Mouse (Mus musculus) cerebellum, postnatal 25 days (tissue): ENCODE data around the gene Iqcd.
A peak's percentile ranks its signal among the peaks of the same experiment; 100 is the strongest.

Experiments
- DNase-seq, 2 experiments: peaks; one replicate each; pipeline ENCODE4 v3.0.0; 2021; ENCODE audit warnings: mixed read lengths in 2 of 2

The Iqcd gene

DNA sequence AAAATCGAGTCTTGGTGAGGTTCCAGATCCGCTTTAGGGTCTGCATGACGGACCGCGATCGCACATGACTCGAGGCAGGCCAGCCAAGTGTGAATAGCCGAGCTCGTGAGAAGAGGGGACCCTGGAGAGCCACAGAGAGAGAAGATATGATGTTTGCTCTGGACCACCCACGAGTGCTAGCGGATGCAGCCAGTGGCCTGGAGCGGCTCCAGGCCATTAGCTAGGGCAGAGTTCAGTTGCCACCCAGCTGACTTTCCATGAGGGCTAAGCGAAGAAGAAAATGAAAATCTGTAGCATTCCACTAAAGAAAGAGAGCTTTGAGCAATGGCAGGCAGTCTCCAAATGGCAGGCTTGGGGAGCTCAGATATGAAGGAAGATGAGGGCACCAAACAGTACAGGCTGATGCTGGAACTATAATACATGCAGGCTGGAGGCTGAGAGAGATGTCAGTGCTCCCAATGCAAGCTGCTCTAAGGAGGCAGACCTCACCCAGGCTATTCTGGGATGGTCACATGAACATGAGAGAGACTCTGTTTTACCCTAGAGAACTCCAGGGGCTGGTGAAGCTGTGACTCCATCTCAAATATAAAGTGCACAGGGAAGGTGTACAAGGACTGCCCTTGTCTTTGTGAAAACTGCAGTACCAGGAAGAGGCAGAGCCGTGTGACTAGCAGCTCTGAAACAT is 17.6 kb upstream of the Iqcd start:
- DNase-seq: peak in 1 of 2 experiments; percentile 37

DNA sequence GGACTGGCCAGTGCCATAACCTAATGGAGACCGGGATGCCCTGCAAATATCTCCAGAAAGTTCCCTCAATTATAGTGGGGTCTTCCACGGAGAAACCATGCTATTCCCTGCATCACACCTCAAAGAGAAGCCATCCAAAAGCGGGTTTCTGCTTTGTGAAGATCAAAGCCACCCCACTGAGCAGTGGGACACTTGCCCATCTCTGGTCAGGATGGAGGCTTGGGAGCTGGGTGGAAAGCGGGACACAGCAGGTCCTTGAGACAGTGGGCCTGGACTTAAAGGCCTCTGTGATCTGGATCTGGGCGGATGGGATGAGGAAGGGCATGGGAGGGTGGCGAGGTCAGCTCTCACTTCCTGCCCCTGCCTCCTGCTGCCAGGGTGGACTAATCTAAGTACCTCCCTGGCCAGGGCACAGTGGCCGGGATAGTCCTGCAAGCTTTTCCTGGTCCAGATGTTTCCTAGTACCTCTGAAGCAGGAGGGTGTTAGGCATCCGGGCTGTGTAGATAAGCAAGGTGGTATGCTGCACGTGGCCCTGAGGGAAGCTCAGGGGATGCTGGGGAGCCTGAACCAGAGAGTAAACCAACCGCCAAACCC is 14.2 kb upstream of the Iqcd start:
- DNase-seq: peak; percentile 60 to 76

DNA sequence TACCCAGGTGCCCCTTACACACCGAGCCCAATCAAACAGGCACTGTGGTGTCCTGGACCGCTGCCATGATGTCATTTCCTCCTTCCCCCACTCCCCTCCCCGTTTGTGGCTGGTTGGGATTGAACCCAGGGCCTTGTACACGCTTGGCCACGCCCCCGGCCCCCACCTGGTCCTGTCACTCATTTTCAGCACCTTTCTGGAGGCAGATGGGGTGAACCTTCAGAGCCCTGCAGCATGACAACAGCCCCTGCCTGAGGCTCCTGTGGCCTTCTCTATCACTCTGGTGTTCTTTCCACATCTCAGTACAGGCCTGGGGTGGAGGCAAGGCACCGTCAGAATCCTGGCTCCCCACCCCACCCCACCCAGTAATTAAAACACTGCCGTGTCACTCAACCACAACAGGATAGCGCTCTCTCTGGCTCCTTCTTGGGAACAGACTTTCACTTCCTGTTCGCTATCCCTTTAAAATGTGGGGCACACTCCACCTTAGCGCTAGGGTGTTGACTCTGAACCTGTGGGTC is 12.0 kb upstream of the Iqcd start:
- DNase-seq: peak; percentile 38 to 55

DNA sequence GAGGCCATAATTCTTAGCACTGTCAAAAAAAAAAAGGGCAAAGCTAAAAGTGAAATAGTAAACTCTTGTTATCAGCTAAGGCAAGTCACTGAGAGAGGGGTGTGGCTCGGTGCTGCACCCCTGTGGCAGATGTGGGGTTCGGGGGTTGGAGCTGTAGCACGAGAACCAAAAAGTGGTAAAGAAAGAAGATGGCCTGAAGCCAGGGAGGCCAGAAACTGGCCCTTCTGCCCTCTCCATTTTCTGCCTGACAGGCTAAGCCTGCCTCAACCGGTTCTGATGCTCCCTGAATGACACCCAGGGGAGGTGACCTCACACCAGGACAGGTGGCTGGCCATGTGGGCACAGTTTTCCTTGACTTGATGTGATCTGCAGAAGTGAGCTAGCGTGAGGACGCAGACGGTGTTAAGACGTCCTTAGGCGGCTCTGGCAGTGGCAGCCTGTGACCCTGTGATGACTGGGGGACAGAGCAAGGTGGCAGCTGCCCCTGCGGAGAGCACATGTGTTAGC is 10.8 kb upstream of the Iqcd start:
- peak in 1 of 2 experiments; percentile 42 for DNase-seq

DNA sequence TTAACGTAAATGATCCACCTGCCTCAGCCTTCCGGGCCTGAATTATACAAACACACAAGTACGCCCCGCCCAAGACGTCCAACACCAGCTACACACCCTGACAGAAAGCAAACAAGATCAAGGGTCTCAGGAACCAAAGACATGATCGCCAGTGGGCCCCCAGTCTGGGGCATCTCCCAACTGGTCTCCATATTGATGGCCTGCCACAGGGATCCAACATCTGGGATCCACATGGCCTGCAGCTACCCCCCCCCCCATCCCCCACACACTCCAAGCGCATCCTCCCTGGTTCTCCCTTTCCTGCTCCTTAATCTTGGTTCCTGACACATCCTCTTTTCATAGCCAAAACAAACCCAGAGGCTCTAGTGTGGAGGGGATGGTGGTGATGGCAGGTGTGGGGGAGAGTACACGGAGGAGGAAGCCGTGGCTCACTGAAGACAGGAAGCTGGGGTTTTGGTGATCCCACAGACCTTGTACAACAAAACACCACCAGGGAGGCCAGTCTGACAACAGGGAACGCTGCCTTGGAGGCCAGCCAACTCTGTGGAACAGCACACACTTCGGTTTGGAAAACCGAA is 10.2 kb upstream of the Iqcd start:
- peak; percentile 56 to 70 for DNase-seq

DNA sequence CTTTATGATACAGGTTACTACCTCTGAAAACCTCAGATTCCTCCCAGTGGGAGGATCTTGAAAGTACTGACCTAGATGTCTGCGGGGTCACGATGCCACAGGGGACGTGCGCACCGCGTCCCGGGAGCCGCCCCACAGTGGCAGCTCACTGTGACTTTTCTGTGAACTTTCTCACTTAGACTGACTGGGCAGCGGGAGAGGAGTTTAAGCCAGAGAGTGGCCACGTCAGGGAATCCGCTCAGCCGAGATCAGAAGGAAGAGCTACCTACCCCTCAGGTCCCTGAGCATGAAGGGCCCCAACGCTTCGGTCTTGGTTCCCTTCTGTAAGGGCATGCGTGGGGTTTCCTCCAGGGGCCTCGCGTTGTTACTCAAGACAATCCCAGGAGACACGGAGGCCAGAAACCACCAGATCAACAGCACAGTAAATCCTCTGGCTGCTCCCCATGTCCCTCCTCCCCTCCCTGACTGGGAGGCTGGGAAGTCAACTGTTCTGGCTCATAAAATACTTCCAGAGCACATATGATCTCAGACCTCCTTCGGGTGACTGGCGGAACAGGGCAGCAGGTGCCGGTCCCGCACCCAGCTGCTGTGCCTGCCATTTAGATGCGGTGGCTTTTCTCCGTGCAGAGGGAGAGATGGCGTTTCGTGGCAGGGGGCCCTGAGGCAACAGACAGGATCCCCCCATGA is 9.5 kb upstream of the Iqcd start:
- peak; percentile 67 to 69 for DNase-seq

DNA sequence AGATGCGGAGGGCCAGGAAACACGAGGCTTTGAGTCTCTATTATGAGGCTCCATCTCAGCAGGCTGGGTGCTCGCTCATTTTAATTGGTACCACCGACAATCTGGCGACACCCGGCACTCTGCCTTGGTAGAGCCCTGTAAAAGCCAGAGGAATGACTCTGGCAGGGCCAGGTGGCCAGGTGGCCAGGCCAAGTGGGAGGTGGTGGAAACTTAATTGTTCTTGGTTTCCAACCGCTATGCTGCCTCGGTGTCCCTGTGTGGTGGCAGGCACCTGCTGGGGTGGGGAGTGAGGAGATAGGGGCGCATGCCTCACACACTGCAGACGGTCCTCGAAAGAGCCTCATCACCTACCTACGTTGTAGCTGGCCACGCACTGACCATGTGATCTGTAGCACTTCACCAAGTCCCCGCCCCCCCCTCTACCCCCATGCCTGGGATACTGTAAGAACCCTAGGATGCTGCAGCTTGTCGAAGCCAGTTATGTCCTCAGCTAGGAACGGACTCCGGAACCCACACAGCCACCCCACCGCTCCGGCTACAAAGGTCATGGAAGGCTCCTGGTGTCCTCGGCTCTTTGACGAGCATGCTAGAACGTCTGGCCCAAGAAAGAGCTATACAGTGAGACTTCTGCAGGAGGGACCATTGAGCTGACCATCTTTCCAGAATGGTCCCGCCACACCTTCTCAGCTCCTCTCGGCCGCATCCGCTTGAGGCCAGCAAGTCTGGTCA is 8.8 kb upstream of the Iqcd start:
- peak in 1 of 2 experiments; percentile 72 for DNase-seq

DNA sequence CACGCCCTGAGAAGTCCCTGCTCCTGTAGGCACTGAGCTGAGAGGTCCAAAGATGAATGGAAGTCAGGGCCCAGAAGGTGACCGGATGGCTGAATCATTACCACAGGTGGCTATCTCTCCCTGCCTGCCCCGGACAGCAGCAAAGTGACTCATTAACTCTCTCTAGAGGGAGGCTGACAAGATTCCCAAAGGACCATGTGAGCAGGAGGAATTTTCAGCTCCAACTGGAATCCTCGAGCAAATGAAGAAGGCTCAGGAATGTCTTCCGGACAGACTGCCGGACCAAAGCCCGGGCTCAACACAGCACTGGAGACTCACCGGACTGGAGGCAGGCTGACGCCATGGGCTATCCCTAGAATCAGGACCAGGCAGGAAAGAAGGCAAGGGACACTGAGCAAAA is 6.8 kb upstream of the Iqcd start:
- no peak for DNase-seq

DNA sequence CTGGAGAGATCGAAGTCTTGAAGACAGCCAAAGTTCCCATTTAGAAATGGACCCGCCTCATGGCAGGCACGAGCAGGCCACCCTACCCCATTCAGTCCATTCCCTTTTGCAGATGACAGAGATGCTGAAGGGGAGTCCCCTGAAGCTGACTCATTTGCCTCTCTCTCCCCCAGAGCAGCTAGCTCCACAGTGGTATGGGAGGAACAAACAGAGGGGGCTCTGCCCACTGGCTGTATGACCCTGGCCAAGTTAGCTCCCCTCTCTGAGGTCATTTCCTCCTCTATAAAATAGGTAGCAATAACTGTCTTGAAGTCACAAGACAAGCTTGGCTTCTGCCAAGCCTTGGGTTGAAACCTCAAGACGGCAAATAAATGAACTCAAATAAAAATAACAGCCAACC is 5.3 kb upstream of the Iqcd start:
- no peak for DNase-seq

DNA sequence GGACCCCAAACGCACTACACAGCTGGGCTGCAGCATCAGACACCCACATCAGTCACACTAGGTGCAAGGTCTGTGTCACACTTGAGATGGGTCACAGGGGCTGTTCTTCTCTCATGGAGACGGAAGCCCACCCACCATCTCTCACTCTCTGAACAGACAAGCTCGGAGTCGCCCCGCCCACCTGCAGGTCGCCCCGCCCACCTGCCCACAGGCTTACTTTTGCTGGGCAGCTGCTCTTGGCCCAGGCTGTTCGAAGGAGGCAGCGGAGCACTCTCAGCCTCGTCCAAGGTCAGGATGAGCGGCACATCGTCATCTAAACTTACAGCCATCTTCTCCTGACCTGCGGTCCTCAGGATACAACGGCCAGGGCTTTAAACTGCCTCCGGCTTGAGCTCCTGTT is 3.8 kb upstream of the Iqcd start:
- DNase-seq: no peak

DNA sequence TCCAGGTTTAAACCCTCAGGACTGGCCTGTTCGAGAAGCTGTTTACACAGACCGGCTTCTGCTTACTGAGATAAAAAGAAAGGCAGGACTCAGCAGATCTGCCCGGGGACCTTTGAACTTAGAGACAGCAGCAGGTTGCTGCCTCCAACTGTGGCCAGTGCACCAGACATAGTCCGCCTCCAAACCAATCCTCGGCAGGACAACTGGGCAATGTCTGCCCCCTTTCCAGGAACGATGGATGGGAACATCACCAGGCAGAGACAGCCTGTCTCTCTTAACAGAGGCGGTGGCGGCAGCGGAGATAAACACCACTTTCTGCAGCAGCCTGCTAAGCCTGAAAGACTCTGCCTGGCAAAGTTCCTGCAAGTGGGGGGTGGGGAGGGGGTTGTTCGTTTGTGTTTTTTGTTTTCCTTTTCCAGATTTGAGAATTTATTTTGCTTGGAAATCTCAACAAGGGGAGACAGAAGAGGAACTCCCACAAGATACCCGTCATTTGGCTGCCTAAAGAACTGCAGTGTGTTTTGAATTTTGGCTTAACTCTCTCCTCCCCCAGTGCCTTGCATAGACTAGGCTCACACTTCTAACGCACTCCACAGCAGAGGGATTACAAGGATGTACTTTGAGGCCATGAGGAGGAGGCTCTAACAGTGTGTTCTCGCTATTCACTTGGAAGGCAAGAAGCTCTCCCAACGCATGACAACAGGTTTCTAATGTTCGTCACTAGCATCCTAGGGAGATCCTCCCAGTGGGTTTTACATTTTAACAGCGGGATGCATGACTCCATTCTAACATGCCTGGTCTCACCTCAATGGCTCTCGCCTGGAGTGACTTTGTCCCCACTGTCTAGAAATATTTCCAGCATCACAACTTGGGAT is 1.8 kb upstream of the Iqcd start:
- DNase-seq: peak in 1 of 2 experiments; percentile 53

DNA sequence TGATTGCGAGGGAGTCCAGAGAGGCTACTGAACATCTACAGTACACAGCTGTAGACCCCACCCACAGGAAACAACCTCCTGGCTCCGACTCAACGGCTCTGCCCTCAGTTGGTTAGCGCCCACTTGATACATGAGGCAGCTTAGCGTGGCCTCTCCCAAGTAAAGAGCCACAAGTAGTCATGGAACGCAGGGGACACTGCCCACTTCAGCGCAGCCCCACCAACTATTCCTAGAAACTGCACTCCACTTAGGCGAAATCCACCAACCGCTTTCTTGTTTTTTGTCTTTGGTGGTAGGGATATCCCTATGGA is 1.2 kb upstream of the Iqcd start:
- no peak for DNase-seq

DNA sequence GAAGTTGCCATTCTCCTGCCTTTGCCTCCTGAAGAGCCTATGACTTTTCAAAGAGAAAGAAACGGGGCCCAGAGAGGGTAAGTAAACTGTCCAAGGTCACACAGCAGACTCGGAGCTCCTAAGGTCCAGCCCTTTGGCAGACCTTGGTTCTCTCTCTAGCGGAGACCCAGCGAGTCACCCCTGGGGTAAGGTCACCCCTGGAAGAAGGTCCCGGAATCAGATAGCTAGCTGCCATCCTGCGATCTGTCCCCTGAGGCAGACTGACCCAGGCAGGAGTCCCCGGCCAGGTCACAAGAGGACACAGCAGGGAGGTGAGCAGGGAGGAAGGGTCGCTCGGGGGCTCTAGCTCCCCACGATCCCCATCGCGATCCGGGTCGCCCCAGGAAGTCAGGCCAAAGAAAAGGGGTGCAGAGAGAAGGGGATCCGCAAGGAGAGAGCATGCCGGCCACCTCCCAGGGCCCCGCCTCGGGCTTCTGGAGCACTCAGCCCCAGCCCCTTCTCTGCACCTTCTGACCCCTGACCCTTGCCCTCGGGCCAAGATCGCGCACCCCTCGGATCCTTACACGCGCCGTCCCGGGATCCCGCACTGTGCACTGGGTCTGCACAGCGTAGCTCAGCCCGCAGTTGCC is 762 bp upstream of the Iqcd start:
- no peak for DNase-seq

DNA sequence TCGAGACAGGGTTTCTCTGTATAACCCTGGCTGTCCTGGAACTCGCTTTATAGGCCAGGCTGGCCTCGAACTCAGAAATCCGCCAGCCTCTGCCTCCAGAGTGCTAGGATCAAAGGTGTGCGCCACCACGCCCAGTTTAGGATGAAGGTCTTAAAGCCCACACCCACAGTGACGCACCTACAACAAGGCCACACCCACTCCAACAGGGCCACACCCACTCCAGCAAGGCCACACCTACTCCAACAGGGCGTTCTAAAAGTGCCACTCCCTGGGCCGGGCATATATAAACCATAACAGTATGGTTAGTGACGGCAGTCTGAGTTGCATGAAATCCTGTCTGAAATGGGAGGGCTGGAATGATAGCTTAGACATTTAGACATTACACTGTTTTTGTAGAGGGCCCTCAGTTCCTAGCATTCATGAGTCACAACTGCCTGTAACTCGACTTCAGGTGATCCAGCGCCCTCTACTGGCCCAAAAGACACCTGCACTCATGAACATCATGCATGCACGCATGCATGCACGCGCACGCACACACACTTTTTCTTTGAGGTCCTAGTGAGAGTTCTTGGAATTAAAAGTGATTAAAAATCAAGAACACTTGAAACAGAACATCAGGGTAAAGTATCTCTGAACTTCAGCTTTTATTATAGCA is 1.7 kb downstream of the Iqcd start:
- peak in 1 of 2 experiments; percentile 61 for DNase-seq

DNA sequence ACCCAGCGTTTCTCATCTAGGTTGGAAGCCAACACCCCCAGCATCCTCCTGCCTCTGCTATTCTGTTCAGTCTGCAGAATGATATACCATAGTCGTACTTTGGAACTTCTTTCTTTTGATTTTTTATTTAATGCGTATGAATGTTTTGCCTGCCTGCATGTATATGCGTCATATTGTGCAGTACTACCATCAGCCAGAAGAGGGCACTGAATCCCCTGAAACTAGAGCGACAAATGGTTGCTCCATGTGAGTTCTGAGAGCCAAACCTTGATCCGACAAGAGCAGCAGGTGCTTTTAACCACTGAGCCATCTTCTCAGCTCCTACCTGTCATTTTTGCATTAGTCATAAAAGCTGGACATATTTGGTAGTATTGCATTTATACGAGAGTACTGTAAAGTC is 3.3 kb downstream of the Iqcd start:
- peak; percentile 38 to 66 for DNase-seq

DNA sequence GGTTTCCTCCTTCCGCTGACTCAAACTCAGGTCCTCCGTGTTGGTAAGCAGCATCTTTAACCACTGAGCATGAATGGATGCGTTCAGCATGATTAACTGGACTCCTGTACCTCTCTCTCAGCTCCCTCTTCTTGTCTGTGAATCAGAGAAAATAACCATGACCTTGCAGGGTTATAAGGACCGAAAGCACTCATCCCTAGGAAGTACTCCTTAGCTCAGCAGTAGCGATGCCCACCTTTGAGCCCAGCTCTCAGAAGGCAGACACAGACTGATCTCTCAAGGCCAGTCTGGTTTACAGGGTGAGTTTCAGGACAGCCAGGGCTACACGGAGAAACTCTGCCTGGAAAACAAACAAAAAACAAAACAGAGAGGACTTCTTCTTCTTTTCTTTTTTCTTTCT is 5.7 kb downstream of the Iqcd start:
- DNase-seq: no peak

DNA sequence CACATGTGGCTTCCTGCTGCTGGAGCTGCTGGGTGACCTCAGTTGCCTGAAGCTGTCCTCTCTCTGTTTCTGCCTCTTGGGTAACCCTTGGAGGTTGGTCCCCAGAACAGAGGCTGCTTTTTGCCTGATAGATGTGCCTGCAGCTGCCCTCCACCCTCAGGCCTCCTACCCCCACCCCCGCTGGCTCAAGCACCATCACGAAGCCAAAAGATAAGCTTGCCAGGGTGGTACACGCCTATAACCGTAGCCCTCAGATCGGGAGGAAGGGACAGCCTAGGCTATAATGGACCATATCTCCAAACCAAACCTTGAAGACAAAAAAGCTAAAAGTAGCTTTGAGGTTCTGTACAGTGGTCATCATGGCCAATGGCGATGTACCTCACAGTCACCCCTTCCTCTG is 10.8 kb downstream of the Iqcd start:
- no peak for DNase-seq

DNA sequence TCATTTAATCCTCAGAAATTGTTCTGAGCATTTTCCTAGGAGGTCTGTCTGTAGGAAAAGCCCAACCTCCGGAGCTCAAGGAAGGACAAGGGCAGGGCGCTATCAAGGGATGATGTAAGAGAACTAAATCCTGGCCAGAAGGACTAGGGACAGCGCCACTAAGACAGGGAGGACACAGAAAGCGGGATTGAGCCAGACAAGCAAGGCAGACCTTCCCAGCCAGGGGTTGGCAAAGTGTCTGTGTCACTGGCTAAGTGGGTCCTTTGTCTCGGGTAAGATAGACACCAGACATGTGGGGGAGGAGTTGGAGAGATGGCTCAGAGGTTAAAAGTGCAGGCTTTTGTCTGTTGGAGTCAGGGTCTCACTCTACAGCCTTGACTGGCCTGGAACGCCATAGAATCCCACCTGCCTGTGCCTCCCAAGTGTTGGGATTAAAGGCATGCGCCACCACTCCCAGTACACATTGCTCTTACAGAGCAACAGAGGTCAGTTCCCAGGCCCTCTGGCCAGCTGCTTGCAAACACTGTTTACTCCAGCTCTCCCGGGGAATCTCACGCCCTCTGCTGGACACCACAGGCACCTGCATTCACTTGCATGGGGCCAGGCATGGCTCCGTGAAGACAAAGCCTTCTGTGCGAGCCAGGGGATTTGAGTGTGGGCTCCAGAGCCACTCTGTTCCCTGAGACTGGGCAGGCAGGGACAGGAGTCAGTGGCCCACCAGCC is 12.3 kb downstream of the Iqcd start:
- DNase-seq: peak; percentile 33 to 42

DNA sequence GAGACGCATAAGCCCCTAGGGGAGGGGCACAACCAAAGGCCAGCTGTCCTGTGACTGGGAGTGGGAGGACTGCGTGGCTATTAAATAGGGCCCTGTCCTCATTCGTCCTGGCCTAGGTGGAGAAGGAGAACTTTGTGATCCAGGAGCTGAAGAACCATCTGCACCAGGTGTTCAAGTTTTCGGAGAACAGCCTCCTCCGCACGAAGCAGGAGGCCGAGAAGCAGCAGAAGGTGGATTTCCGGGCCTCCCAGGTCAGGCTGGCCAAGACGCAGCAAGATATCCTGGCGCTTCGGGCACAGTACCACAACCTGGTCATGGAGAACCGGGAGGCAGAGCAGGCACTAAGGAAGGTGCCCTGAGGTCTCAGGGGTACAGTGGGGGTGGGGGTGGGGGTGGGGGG is 13.4 kb downstream of the Iqcd start:
- peak; percentile 75 to 79 for DNase-seq

DNA sequence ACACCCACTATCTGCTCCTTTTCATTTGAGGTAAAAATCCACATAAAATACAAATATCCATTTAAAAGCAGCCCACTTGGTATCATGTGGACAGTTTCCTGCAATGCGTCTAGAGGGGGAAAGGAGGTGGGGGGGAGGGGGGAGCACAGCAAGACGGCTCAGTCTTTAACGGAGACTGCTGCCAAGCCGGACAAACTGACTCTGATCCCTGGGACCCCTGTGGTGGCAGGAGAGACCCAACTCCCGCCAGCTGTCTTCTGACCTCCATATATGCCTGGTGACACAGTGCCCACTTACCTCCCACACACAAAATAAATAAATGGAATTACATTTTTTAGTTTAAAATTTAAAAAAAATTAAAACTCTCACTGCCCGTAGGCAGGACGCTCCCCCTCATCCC is 14.7 kb downstream of the Iqcd start:
- peak in 1 of 2 experiments; percentile 40 for DNase-seq
